Mouse (Mus musculus): ENCODE data around the gene Abtb2. TPM values are rescaled to one million over a fixed set of nuclear protein-coding genes. Genes with fewer than 3 reads are reported as not detected.
"Not testable (repeated sequence)": the region's sequence is repeated elsewhere in the genome, so short reads cannot be mapped to it uniquely, and the experiment has no call there.

Abtb2 gene
- total RNA-seq (2015) = 0.10 and 0.44 TPM in 2 replicates
- 0.24 and 0.54 TPM in 2 replicates for total RNA-seq (2017)

GRCm38 (mm10) chr2:103565732-103566422 is at the start of gene Abtb2:
Gene Abtb2 (plus strand): TSS chr2:103566310.
- peak; percentile 93 for ATAC-seq (replicated peaks; ENCODE audit: poor library complexity)

- ATAC-seq (replicated peaks; ENCODE audit: poor library complexity) = no peak
Observed at GRCm38 (mm10) chr2:103516472-103516871, 49.6 kb upstream of the Abtb2 start.

GRCm38 (mm10) chr2:103525596-103525995 is 40.5 kb upstream of the Abtb2 start:
- ATAC-seq (replicated peaks; ENCODE audit: poor library complexity) = no peak

- ATAC-seq (replicated peaks; ENCODE audit: poor library complexity) = peak; percentile 97
Observed at GRCm38 (mm10) chr2:103547132-103547531, 19.0 kb upstream of the Abtb2 start.

GRCm38 (mm10) chr2:103550301-103550700 is 15.8 kb upstream of the Abtb2 start:
- ATAC-seq (replicated peaks; ENCODE audit: poor library complexity) = not testable (repeated sequence)

GRCm38 (mm10) chr2:103554041-103554440 is 12.1 kb upstream of the Abtb2 start:
- no peak for ATAC-seq (replicated peaks; ENCODE audit: poor library complexity)

GRCm38 (mm10) chr2:103556125-103556877 is 9.8 kb upstream of the Abtb2 start:
- no peak for ATAC-seq (replicated peaks; ENCODE audit: poor library complexity)

- ATAC-seq (replicated peaks; ENCODE audit: poor library complexity) = no peak
Observed at GRCm38 (mm10) chr2:103560955-103561354, 5.2 kb upstream of the Abtb2 start.

GRCm38 (mm10) chr2:103564427-103565023 is 1.6 kb upstream of the Abtb2 start:
- ATAC-seq (replicated peaks; ENCODE audit: poor library complexity) = peak; percentile 24; the same call in 1 of the 2 replicates

- peak; percentile 13 for ATAC-seq (replicated peaks; ENCODE audit: poor library complexity)
Observed at GRCm38 (mm10) chr2:103565171-103565591, 929 bp upstream of the Abtb2 start.

GRCm38 (mm10) chr2:103566423-103566712 is 258 bp downstream of the Abtb2 start:
- ATAC-seq (replicated peaks; ENCODE audit: poor library complexity) = peak; percentile 27

GRCm38 (mm10) chr2:103566713-103567521 is 807 bp downstream of the Abtb2 start:
- 0 out of 2 replicates have a peak, but pooled peaks have one; percentile 4 for ATAC-seq (replicated peaks; ENCODE audit: poor library complexity)

- no peak for ATAC-seq (replicated peaks; ENCODE audit: poor library complexity)
Observed at GRCm38 (mm10) chr2:103568161-103568560, 2.1 kb downstream of the Abtb2 start.

- no peak for ATAC-seq (replicated peaks; ENCODE audit: poor library complexity)
Observed at GRCm38 (mm10) chr2:103569716-103570115, 3.6 kb downstream of the Abtb2 start.

GRCm38 (mm10) chr2:103572354-103572753 is 6.2 kb downstream of the Abtb2 start:
- 0 out of 2 replicates have a peak, but pooled peaks have one; percentile 42 for ATAC-seq (replicated peaks; ENCODE audit: poor library complexity)

GRCm38 (mm10) chr2:103576371-103576770 is 10.3 kb downstream of the Abtb2 start:
- no peak for ATAC-seq (replicated peaks; ENCODE audit: poor library complexity)

- ATAC-seq (replicated peaks; ENCODE audit: poor library complexity) = no peak
Observed at GRCm38 (mm10) chr2:103577752-103578662, 11.9 kb downstream of the Abtb2 start.

- ATAC-seq (replicated peaks; ENCODE audit: poor library complexity) = peak; percentile 57
Observed at GRCm38 (mm10) chr2:103578663-103579213, 12.6 kb downstream of the Abtb2 start.

- no peak for ATAC-seq (replicated peaks; ENCODE audit: poor library complexity)
Observed at GRCm38 (mm10) chr2:103580756-103581155, 14.6 kb downstream of the Abtb2 start.

Data from megakaryocyte progenitor cell, adult 5-6 weeks (primary cell).